Mouse (Mus musculus) MEL (cell line): Measurements from ENCODE around the gene Adgrf3.

Source experiments
- CTCF ChIP-seq, 3 experiments: IDR thresholded peaks in 2 of 3; conservative IDR thresholded peaks in 1 of 3; 2 replicates each; pipeline ENCODE4 v1.5.1; 2011 to 2012; ENCODE audit warnings: low read length in 3 of 3, low read depth in 2 of 3, mild to moderate bottlenecking in 2 of 3, improper control_type of control experiment in 1 of 3, inconsistent platforms in 1 of 3, mixed read lengths in 1 of 3, moderate library complexity in 1 of 3; ENCODE audit not compliant: control insufficient read depth in 1 of 3, insufficient read depth in 1 of 3, poor library complexity in 1 of 3, severe bottlenecking in 1 of 3
- E2F4 ChIP-seq: IDR thresholded peaks from 2 replicates; pipeline ENCODE4 v1.6.1; 2011; ENCODE audit warnings: low read depth, low read length, improper control_type of control experiment, borderline replicate concordance
- EP300 ChIP-seq, 2 experiments: IDR thresholded peaks; 2 replicates each; pipeline ENCODE4 v1.6.1; 2011; ENCODE audit warnings: improper control_type of control experiment in 2 of 2, low read length in 2 of 2, low read depth in 1 of 2, mild to moderate bottlenecking in 1 of 2
- HCFC1 ChIP-seq: IDR thresholded peaks from 2 replicates; pipeline ENCODE4 v1.6.1; 2012; ENCODE audit warnings: low read depth, mild to moderate bottlenecking, inconsistent platforms, low read length, improper control_type of control experiment, moderate library complexity
- MYB ChIP-seq: IDR thresholded peaks from 2 replicates; pipeline ENCODE4 v1.6.1; 2011; ENCODE audit warnings: mild to moderate bottlenecking, low read depth, low read length, improper control_type of control experiment
- TCF12 ChIP-seq: IDR thresholded peaks from 2 replicates; pipeline ENCODE4 v1.6.1; 2014; ENCODE audit warnings: low read depth, mild to moderate bottlenecking, inconsistent platforms, low read length, improper control_type of control experiment, moderate library complexity
- USF1 ChIP-seq: IDR thresholded peaks from 2 replicates; pipeline ENCODE4 v1.6.1; 2014; ENCODE audit warnings: low read depth, mild to moderate bottlenecking, inconsistent platforms, low read length, improper control_type of control experiment, moderate library complexity
- ZNF384 ChIP-seq: IDR thresholded peaks from 2 replicates; pipeline ENCODE4 v1.6.1; 2012; ENCODE audit warnings: low read depth, mild to moderate bottlenecking, inconsistent platforms, low read length, improper control_type of control experiment

DNA sequence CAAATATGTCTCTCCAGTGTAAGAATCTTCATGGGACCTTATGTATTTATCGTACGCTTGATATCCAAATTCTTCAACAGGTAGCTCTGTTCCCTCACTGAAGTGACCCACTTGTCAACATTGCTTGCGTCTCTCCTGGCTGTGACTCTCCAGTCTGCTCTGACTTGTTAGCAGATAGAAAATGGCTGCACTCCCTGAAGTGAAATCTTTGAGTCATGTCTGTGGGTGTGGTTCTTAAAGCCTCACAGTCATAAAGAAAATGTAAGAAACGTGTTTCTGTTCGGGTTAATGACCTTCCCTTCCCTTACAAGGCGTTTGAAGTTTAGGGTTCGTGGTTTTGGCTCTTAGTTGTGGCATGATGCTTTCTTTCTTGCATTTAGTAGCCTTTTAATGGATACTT, 35.0 kb upstream of the Adgrf3 start:
- TF ChIP-seq ZNF384 (no peak), USF1 (no peak), TCF12 (no peak), MYB (no peak), E2F4 (no peak), HCFC1 (no peak), CTCF (IDR thresholded peaks at IDR 0.05 in 2 of 3, conservative IDR thresholded peaks at IDR 0.05 in 1 of 3; ENCODE audit: control insufficient read depth in 1 of 3, insufficient read depth in 1 of 3, low read depth in 2 of 3, low read length in 3 of 3, poor library complexity in 1 of 3, severe bottlenecking in 1 of 3) (no peak), EP300 (IDR thresholded peaks at IDR 0.05; ENCODE audit: low read depth in 1 of 2, low read length in 2 of 2) (no peak)
